Mouse (Mus musculus) v-Abl transformed pro-B cells (cell line): ENCODE results near the gene Trim8.

Experiments
- in situ Hi-C, 2 experiments: fragments of 400-800 bp; cut with MboI; formaldehyde crosslinking; loops; one replicate each; pipeline ENCODE4 v1.15.1; 2025; ENCODE audit not compliant: unreplicated experiment in 2 of 2

Trim8 gene

GRCm38 (mm10) chr19:46533525-46533924 is 32.0 kb downstream of the Trim8 start:
- in situ Hi-C loops: no loop called here

GRCm38 (mm10) chr19:46534542-46535098 is 33.1 kb downstream of the Trim8 start:
- in situ Hi-C loops: no loop called here

GRCm38 (mm10) chr19:46537357-46537756 is 35.9 kb downstream of the Trim8 start:
- in situ Hi-C loops: no loop called here

- in situ Hi-C loops: no loop called here
These were observed 36.7 kb downstream of the Trim8 start for GRCm38 (mm10) chr19:46538213-46538612.

GRCm38 (mm10) chr19:46542750-46543149 is 41.2 kb downstream of the Trim8 start:
- in situ Hi-C loops: no loop called here

GRCm38 (mm10) chr19:46547565-46547964 is 46.1 kb downstream of the Trim8 start:
- in situ Hi-C loops: no loop called here

- in situ Hi-C loops: no loop called here
These were observed 46.6 kb downstream of the Trim8 start for GRCm38 (mm10) chr19:46548110-46548509.

- in situ Hi-C loops: no loop called here
These were observed 48.9 kb downstream of the Trim8 start for GRCm38 (mm10) chr19:46550385-46550784.

GRCm38 (mm10) chr19:46552496-46552895 is 51.0 kb downstream of the Trim8 start:
- in situ Hi-C loops: no loop called here

- in situ Hi-C loops: no loop called here
These were observed 52.0 kb downstream of the Trim8 start for GRCm38 (mm10) chr19:46553541-46553955.

- in situ Hi-C loops: no loop called here
These were observed 56.5 kb downstream of the Trim8 start for GRCm38 (mm10) chr19:46558009-46558408.

GRCm38 (mm10) chr19:46558631-46559030 is 57.1 kb downstream of the Trim8 start:
- in situ Hi-C loops: no loop called here

- in situ Hi-C loops: no loop called here
These were observed 60.6 kb downstream of the Trim8 start for GRCm38 (mm10) chr19:46562132-46562531.

GRCm38 (mm10) chr19:46562581-46563515 is 61.3 kb downstream of the Trim8 start:
- in situ Hi-C loops: no loop called here

GRCm38 (mm10) chr19:46563603-46564002 is 62.1 kb downstream of the Trim8 start:
- in situ Hi-C loops: no loop called here

GRCm38 (mm10) chr19:46564043-46564462 is 62.6 kb downstream of the Trim8 start:
- in situ Hi-C loops: no loop called here
